Mouse (Mus musculus) T-helper 2 cell (primary cell): ENCODE measurements around the gene Ppil3.

Experiments used
- in situ Hi-C: fragments of 300-600 bp; cut with MboI, MseI; formaldehyde crosslinking; loops from one replicate; pipeline ENCODE4 v1.15.1; 2025; ENCODE audit warnings: high pct_unique_total_duplicates

The Ppil3 gene

DNA sequence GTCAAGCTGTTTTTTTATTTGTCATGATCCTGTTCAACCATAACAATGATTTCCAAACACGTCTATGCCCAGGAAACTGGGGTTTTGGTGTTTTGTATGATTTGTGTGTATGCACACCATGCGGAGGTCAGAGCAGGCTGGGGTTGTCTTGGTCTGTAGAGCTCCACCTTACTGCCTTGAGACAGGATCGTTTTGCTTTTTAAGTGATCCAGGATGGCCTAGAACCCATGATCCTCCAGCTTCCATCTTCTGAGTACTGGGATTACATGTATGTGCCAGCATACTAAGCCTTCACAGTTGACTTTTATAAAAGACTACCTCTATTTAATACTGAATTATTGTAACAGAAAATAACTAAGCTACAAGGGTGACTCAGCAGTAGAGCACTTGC, 35.1 kb downstream of the Ppil3 start:
- in situ Hi-C loops: no loop called here

GRCm38 (mm10) chr1:58409553-58410197, 35.6 kb downstream of the Ppil3 start:
- in situ Hi-C loops: no loop called here

GRCm38 (mm10) chr1:58408141-58408540, 37.1 kb downstream of the Ppil3 start:
- in situ Hi-C loops: no loop called here

GRCm38 (mm10) chr1:58407321-58407720, 38.0 kb downstream of the Ppil3 start:
- in situ Hi-C loops: no loop called here

DNA sequence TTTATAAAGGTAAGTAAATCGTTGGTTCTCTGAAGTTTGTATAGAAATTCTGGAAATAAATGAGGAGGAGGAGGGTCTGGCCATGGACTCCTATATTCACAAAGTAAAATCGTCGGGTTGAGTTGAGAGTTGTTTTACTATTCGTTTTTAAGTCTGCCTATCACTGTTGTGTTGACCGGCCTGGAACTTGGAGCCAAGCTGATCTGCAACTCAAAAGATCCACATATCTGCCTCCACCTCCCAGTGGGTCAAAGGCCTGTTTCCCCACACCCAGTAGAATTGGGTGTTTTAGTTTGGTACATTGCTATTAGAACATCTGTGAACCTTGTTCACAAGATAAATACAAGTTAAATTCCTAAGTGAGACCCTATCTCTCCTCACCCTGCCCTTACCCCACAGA, 41.5 kb downstream of the Ppil3 start:
- in situ Hi-C loops: no loop called here

GRCm38 (mm10) chr1:58401396-58401795, 43.9 kb downstream of the Ppil3 start:
- in situ Hi-C loops: no loop called here

- in situ Hi-C loops: no loop called here
Observed at GRCm38 (mm10) chr1:58397731-58398130, 47.6 kb downstream of the Ppil3 start.

- in situ Hi-C loops: no loop called here
Observed at GRCm38 (mm10) chr1:58396179-58396578, 49.1 kb downstream of the Ppil3 start.

GRCm38 (mm10) chr1:58395341-58395740, 49.9 kb downstream of the Ppil3 start:
- in situ Hi-C loops: no loop called here

- in situ Hi-C loops: no loop called here
Observed at GRCm38 (mm10) chr1:58393284-58394195, 51.7 kb downstream of the Ppil3 start.

DNA sequence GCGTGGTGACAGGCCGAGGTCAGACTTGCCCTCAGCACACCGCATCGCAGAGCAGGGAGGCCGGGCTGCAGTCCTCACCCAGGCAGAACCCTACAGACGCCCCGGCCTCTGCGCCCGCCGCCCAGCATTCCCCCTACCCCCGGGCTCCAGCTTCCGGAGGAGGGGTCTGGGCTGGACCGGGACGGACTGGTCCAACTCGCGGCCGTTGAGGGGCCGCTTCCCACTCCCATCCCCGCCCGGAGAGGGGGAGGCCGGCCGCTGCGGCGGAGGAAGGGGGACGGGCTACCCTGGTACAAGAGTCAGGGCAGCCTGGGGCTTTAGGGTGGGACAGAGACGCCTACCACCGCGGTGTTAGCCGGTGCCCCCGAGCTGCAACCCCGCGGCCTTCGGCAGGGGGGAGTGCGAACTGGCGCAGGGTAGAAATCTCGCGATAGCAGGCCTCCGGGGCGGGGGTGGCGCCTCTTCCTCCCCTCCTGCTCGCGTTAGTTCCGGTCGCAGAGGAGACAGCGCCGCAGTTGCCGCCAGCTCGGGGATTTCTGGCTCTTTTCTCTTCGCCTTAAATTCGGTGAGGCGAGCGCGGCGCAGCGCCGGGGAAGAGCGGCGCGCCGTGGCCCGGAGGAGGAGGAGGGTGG, 52.5 kb downstream of the Ppil3 start, which contains the start of gene Bzw1:
Gene Bzw1 (plus strand): TSS at position 247 of the 632 bp plus-strand sequence.
- in situ Hi-C loops: no loop called here

DNA sequence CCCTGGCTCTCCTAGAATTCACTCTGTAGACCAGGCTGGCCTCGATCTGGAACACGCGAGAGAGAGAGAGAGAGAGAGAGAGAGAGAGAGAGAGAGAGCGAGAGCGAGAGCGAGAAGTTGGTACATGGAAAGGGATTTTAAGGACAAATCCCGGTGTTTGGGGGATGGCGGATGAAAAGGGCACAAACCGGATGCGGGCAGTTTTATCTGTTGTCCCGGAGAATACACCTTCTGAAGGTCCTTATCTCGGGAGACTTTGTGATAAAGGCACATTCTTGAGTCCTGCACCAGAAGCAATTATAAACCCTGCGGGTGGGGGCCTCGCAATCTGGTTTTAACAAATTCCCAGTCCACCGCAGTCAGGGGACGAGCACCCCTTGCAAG, 53.0 kb downstream of the Ppil3 start:
- in situ Hi-C loops: no loop called here

- in situ Hi-C loops: no loop called here
Observed at GRCm38 (mm10) chr1:58391421-58392267, 53.6 kb downstream of the Ppil3 start.

- in situ Hi-C loops: no loop called here
Observed at GRCm38 (mm10) chr1:58382586-58383281, 62.6 kb downstream of the Ppil3 start.
